ENCODE assay signal across 12 mouse cellular contexts in the genomic region with DNA sequence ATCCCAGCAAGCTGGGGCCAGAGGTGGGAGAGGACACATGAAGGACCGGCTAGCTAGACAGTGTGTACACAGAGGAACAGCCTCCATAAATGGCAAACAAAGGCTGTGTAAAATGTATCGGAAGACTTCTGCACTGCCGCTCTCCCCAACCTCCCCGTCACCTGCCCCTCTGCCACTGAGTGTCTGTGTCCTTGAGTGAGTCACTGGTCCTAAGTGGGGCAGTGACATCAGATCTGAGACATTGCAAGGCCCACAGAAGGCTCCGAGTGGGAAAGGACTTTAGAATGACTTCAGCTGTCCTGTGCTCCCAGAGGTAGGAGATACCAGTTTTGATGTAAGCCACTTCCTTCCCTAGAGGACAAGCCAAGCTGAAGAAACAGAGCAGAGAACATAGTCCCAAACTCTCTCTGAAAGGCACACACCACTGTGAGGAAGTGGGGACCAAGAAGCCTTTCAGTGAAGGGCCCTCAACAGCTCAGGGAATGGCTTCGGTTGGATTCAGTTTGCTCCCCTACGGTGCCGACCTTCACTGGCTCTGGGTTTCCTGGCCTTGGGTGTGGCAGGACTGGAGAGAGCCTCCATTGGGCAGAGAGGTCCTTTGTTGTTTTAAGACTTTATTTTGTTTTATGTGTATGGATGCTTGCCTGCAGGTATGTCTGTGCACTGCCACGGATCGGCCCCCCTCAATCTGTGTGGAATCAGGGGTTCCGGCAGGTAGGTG. TPM values are rescaled to one million over a fixed set of nuclear protein-coding genes. Genes with fewer than 3 reads are reported as not detected.
"Had no signal": no experiment of that assay in that cellular context is flagged by ENCODE, and none has a peak within 500 bp of the region (broad histone marks: within the 10 kb centered on the region; RNA-seq: fewer than 3 reads in every experiment).

No protein-coding gene starts in this region.

- H3K9ac ChIP-seq: limb, embryonic 13.5 days; liver, embryonic 14.5 days; neural tube, embryonic 12.5 days had no signal

- H3K4me2 ChIP-seq: limb, embryonic 13.5 days; neural tube, embryonic 12.5 days had no signal

- H3K36me3 ChIP-seq: limb, embryonic 13.5 days; midbrain, embryonic 10.5 days; neural tube, embryonic 12.5 days had no signal

- H3K4me3 ChIP-seq: limb, embryonic 13.5 days; midbrain, embryonic 10.5 days; neural tube, embryonic 12.5 days had no signal

- H3K27ac ChIP-seq: kidney, postnatal 0 days; limb, embryonic 13.5 days; liver, embryonic 14.5 days; midbrain, embryonic 10.5 days; neural tube, embryonic 12.5 days; stomach, postnatal 0 days had no signal

- DNase-seq: kidney, postnatal 4 days; left cerebral cortex, postnatal 4 days; lung, adult 18-20 months; midbrain, embryonic 14.5 days; thymus, postnatal 4 days had no signal

- H3K27me3 ChIP-seq: limb, embryonic 13.5 days; neural tube, embryonic 12.5 days had no signal

- H3K9me3 ChIP-seq: limb, embryonic 13.5 days; midbrain, embryonic 10.5 days; neural tube, embryonic 12.5 days had no signal

RNA-seq across cellular contexts. Expression of gene Draxin, which starts 37.8 kb away (rescaled TPM):
- total RNA-seq: liver, adult 2 months had no signal
- polyA plus RNA-seq: liver, adult 2 months; stomach, postnatal 0 days had no signal
